Mouse (Mus musculus) CD8-positive naive resting alpha-beta T cell, adult 2 months (primary cell): Measurements from ENCODE around the gene Rab6b.
A peak's percentile ranks its signal among the peaks of the same experiment; 100 is the strongest.

Experiments
- DNase-seq, 2 experiments: peaks; one replicate each; pipeline ENCODE4 v3.0.0; 2022; ENCODE audit warnings: low read depth in 2 of 2, low spot score in 2 of 2

Gene Rab6b

DNA sequence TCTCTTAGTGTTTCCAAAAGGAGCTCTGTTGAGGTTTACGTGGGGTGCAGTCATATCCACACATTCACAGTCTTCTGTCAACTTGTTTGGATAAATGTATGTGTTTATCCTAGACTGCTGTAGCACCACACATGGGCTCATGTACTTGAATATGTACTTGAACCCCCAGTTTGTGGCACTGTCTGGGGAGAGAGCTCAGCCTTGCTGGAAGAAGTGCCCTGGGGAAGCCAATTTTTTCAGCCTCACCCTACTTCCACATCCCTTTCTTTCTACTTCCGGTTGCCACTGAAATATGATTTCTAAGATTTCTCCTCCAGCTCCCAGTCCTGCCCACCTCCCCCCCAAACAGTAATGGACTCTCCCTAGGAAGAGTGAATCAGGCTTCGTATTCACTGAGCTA, 17.9 kb upstream of the Rab6b start:
- DNase-seq: no peak

DNA sequence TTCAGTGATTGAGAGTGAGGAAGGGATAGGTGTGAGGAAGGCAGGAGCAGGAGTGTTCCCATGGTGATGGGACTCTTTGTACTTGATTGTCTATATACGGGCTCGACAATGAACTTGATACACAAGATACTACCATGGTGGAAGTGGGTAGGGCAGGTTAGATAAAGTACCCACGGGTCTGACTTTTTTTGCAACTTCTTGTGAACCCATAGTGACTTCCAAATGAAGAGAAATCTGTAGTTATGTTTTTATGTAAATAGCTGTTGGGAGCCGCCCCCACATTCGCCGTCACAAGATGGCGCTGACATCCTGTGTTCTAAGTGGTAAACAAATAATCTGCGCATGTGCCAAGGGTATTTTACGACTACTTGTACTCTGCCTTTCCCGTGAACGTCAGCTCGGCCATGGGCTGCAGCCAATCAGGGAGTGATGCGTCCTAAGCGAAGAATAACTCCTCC, 3.2 kb upstream of the Rab6b start:
- DNase-seq: peak in 1 of 2 experiments; percentile 28

DNA sequence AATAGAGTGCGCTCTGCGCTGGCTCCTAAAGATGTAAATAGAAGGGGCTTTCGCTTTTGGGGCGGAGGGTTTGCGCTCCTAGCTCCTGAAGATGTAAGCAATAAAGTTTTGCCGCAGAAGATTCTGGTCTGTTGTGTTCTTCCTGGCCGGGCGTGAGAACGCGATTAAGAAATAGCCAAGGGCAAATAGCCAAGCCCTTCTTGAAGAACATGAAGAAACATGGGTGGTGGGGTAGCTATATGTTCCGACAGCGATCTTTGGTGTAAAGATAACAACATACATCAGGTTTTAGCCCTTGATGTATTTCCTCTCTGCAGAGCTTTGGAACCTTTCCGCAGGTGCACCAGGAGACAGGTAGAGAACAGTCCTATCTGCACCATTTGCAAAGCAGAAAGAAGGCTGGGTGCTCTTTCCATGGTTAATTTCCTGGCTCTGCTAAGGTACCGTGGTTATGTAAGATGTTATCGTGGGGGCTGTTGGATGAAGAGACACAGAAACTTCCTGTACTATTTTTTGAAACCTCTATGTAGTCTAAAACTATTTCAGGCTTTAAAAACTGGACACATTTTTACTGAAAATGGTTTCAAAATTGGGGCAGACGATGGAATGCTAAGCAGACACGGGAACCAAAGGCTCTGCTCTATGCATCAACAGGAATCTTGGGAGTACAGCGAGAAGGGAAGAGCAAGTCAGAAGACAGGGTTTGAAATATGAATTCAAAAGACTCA, 2.5 kb upstream of the Rab6b start:
- DNase-seq: no peak

DNA sequence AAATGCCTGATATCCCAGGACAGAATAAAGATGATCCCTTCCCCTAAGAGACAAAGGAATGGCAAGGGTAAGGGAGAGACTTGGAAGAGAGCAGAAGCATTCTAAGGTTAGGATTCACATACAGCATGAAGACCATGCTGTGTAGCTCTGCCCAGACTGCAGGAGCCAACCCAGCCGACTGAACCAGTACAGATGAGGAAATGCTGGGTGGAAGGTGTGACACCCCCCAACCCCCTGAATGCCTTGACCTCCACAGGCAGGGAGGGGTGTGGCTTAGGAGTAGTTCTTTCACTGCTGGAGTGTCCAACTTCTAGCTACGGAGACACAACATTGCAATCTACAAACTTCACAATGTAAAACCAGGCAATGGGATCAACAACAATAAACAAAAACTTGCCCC, 1.7 kb upstream of the Rab6b start:
- DNase-seq: no peak

DNA sequence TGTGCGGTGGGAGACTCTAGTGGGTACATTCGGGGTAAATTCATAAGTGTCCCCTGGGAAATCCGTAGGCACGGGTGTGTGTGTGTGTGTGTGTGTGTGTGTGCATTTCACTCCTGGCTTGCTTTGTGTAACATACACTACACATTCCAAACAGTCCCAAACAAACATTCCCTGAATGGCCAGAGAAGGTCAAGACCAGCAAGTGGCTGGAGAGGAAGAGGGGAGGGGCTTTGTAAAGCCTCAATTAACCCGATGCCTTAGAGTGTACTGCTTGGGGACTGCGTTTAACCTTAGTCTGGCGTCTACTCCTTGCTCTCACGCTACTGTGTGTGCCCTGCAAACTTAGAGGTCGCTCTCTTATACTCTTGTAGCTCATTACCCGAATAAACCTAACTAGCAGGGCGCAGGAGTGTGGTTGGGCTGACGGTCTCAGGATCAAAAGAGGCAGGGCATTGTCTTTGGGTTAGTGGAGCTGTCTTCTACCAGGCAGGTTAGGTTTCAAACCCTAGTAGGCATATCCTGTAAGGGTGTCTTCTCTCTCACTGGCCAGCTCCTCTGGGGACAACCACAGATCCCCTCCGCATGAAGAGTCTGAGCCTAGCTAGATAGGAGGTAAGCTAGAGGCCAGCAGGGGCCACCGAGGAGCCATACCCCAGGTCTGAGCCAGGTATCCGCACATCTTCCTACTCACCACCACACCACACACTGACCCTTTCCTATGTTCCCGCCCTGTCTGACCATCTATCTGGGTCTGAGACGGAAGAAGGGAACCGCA, 673 bp upstream of the Rab6b start:
- DNase-seq: no peak

DNA sequence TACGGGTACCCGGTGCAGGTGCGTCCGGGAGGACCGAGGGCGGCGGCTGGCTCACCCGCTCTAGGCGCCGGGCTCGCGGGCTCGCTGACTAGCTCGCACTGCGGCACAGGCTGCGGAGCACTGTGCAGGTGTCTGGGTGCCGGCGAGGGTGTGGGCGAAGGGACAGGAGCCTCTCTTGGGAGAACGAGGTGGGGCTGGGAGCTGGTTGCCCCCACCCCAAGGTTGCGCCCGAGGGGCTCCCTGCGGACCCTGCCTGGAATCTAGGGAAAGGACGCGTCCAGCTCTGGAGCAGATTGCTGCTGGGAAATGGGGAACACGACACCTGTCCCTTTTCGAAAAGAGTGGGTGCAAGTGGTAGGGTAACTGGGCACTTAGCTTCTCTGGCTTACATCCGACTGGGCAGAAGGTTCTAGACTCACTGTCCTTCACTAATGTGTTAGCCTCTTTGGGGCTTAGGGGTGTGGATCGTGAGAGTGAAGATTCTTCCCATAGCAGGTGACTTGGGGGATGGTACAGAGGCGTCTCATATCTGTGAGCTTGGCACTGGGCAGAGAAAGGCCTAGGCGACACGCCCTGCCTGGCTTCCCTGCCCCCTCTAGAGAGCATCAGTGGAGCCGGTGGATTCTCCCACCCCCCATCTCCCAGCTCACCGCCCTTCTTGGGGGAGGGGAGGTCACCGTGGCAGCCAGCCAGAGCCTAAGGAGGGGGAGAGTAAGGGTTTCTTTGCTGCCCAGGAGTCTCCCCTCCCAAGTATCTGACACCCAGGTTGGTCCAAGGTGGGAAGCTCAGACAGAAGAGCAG, 1.1 kb downstream of the Rab6b start:
- DNase-seq: no peak

DNA sequence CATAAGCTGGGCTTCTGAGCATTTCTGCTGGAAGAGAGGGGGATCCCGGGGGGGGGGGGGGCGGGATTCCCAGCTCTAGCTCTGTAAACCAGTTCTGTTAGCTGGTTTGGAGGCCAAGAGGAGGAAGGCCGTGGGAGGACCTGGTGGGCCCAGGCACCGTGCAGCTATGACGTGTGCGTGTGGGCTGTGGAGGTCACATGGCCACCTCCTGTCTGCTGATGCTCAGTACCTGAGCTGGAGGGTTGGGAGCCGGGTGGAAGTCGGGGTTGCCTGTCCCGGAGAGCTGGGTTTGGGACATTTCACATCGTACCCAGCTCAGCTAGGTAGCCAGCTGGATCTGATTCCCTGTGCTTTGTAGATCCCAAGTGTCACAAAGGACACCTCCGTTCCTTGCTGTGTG, 1.8 kb downstream of the Rab6b start:
- no peak for DNase-seq

DNA sequence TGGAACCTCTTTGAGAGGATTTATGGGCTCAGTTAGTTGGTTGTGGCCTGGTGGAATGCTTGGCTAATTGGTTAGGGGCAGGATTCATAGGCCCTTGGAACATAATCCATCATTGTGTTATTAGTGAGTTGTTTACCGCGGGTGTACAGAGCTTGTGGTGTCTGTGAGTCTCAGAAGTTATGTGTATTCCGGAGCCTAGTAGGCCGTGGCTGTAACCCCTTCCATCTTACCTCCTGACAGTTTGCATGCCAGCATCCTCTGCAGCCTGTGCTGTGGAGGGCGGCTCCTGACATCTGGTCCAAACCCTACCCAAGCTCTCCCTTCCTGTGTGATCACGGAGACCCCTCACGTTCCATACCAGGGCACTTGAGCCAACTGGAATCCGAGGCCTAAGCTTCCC, 2.7 kb downstream of the Rab6b start:
- no peak for DNase-seq

DNA sequence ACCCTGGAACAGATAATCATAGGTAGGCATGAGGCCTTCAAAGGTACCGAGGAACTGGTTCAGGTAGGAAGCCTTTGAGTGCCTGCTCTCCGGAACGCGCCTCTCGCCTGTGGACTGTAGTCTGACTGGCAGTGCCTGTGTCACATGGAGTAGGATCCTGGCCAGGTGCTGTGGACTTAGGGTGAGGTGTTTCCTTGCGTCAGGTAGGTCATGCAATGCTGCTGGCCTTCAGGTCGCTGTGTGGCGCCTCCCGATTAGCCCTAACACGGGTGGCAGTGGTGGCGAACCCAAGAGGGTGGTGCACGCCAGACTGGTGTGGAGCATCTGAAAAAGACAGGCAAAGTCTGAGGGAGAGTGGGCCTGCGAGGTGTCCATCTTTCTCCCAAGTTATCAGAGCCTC, 3.3 kb downstream of the Rab6b start:
- no peak for DNase-seq

DNA sequence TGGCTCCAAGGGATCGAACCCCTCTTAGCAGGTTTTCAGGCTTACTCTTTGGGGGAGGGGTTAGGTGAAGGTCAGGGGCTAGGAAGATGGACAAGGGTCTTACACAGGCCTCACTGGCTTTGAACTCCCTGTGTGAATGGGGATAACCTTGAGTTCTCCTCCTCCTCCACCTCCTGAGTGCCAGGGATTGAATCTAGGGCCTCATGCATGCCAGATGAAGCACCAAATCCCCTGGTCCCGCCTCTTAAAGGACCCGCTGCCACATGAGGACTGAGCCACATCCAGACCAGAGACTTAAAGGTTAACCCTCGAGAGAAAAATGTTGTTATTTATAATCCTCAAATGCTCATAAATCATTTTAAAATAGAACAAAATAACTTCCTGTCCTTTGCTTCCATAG, 5.4 kb downstream of the Rab6b start:
- no peak for DNase-seq

DNA sequence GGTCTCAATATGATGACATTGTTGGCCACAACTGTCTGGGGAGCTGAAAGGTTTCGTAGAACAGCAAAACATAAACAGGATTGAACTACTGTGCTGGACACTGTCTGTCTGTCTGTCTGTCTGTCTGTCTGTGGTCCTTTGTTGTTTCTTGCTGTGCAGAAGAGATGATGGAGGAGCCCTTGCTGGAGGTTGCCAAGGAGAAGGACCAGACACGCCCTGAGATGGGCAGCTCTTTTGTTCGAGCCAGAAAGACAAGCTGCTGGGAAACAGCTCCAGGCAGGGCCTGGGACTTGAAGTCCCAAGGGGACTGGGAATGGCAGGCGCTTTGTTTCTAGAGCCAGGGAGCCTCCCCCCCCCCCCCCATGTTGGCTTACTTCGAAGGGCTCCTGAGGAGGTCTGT, 5.9 kb downstream of the Rab6b start:
- no peak for DNase-seq

DNA sequence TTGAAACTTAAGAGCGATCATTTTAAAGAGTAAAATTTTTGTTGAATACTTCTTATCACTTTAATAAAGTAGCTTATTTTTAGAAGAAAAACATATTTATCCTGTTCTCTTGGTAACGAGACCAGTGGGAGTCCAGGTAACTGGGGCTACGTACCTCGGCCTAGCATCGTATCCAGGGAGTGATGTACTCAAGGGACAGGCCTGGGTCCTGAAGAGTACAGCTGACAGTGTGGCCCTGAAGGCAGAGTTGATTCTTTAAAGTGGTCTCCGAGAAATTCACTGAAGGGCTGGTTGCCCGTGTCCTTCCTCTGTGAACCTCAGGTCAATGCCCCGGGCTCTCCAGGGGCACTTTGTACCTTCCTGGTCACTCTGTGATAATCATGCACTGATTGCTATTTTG, 6.4 kb downstream of the Rab6b start:
- no peak for DNase-seq

DNA sequence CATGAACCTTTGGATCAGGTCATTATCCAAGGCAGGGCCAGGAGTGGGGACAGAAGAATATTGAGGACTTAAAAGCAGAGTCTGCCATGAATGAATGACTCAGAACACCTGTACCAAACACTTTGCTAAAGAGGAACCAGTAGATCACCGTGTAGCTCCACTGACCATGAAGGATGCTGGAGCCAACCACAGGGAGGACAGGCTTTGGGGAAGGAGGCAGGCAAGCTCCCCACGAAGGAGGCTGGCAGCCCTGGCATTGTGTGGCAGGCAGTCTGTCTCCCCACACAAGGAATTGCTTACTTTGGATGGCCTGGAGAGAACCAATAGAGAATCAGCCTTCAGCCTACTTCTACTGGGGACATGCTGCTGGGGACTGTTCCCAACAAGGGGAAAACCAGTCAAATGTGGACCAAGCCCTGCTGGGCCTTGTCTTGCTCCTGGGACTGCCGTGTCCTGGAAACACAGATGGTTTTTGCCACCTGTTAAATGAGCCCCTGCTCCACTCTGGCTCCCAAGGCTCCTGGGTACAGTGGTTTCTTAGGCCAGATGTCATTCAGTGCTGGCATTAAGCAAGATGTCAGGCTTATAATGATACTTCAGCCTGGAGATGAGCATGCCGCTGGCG, 7.2 kb downstream of the Rab6b start:
- no peak for DNase-seq

DNA sequence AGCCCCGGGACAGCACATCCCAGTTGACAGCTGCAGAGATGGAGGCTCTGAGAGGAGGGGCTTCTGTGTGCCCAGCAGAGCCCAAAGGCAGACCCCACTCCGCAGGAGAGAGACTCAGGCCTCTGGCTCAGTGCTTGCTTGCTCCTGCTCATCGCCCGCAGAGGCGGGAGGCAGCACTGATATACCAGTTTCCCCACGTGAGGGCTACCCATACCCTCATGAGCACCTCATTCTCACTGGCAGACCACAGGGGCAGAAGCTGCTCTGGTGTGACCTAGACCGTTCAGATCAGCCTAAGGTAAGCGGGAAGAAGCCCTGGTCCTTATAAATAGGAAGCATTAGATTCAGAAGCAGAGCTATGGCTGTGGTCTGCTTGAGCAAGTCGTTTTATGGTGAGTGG, 8.2 kb downstream of the Rab6b start:
- no peak for DNase-seq

DNA sequence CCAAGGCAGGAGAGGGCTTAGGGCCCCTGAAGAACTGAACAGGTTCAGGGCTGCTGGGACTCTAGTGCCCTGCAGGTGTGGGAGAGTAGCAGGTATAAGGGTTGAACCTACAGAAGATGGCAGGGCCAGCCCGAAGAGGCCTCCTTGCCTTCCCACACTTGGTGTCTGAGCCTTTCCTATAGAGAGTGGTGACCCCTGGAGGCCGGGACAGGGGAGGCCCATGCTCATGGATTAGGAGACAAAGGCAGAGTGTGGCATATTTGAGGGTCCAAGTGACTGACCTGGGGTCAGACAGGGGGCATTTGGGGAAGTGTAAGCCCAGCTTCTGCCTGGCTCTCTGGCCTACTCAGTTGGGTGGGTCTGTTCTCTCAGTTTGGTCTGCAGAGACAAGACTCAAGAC, 8.6 kb downstream of the Rab6b start:
- DNase-seq: no peak

DNA sequence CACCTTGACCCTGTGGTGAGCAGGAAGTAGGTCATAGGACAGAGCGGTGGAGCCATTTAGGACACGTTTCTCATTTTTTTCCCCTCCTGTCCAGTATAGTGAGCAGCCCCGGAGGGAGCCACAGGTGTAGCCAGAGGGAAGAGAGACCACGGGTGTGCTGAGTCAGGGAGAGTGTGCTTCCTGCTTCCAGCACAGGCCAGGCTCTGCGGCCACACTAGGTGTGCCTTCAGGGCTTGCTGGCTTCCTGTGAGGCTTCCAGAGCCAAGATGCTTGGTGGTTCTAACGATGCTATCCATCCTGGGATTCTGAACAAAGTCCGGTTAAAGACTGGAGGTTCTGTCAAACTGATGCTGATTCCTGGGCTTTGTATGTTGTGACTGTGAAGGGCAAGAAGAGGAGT, 10.0 kb downstream of the Rab6b start:
- DNase-seq: no peak

DNA sequence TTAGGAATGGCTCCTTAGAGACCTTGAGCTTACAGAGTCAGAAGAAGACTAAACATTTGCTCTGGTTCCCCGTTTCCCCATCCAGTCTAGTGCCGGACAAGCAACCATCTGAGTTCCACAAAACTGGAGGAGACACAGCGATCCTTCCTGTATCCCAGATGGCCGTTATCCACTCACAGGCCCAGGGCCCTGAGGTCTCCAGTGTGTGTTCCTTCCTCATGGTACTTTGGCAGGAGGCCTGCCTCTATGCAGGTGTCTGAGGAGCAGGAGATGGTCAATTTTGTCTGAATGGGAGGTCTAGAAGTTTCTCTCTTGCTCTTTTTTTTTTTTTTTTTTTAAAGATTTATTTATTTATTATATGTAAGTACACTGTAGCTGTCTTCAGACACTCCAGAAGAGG, 13.2 kb downstream of the Rab6b start:
- no peak for DNase-seq

DNA sequence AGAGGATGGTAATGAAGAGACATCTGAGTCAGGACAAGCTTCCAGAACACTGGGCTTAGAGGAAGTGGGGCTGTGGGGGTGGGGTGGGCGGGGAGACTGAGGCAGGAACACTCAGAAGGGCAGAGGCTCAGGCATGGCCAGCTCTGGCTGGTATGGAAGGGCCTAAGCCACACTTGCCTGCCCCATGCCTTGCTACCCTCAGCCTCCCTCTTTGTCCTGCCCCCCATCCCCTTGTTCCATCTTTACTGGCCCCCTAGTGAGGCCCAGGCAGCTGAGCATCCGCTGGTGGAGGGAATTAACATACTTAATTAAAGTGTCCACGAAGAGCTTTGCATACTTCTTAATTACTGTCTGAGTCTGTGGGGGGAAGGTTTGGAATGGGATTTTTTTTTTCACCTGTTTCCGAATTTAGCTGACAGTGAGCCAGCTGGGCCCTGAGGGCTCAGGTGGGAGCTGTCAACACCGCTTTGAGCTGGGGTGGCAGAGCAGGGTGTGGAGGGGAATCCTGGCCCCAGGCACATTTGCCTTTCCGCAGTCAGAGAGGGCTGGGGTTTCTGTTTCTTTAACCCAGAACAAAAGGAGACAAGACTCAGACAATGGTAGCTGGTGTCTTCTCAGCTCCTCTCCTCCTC, 22.0 kb downstream of the Rab6b start:
- DNase-seq: no peak

DNA sequence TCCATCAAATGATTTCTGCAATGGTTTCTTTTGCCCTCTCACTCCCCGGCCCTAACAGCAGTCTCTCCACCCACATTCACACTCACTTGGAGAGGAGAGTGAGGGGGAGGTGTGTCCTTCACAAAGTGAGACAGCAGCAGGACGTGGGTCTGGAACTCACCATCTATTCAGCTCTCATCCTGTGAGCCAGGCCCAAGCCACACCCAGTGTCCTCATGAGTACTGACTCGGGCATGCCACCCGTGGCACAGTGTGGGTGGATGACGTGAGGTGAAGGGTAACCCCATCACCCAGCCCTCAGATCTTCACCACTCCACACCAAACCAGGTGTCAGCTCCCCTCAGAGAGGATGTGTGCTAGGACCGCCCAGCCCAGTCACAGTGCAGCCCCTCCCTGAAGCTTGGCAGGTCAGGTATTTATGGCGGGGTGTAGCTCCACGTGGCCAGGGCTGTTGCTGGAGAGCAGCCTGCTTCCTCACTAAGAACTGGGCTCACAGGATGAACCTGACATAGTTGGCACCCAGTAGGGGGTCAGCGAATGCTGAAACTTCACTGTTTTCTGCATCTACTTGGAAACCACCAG, 23.0 kb downstream of the Rab6b start:
- no peak for DNase-seq

DNA sequence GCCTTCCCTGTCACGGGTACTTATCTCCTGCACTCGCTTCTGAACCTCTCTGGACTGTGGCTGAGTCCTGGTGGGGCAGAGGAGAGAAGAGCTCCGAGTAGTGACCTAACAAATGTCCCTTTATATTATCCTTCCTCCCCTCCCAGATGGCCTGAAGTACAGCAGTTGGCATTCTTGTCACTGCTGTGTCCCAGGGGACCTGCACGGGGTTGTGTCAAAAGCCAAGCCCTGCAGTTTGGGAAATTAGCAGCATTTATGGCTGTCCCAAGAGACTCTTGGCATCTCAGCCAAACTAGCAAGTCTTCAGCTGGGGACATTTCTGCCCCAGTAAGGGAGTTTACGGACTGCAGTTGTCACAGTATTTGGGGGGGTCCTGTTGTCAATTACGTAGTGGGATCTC, 27.9 kb downstream of the Rab6b start:
- no peak for DNase-seq

DNA sequence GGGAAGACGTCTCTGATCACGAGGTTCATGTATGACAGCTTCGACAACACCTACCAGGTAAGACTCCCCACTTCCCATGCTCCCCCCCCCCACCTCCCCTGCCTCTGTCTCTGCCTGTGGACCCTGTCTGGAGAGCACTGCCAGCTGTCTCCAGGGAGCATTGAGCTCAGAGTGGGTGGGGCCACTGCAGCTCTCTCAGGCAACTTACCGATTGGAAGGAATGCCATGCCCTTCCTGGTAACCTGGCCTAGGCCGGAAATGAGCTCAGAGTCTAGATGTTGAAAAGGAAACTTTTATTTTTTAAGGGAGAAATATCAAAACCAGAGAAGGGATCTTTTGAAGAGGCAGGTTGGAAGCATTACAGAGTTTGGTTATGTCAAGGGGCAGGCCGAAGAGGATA, 28.8 kb downstream of the Rab6b start:
- DNase-seq: no peak
